Mouse (Mus musculus) heart, adult 9 months (tissue): ENCODE measurements around the gene Mesp2.

Experiments used
- DNase-seq, 2 experiments: peaks; one replicate each; pipeline ENCODE4 v3.0.0; 2022; ENCODE audit warnings: low spot score in 2 of 2

The Mesp2 gene

DNA sequence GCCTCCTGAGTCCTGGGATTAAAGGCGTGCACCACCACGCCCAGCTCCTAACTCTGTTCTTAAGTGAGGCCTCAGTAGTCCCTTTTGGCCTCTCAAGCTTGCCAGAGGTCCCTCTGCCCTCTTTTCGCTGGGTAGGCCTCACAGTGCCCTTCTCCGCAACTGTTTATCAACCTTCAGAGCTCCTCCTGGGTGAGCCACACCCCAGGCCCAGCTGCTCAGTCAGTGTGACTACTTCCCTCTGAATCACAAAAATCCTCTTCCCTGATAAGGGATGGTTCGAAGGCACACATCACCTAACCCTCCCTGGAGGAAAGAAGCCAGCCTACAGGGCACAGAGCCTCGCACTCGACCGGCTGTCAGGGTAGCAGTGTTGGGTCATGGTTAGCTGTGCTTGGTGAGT, 51.3 kb downstream of the Mesp2 start:
- DNase-seq: no peak
